Mouse (Mus musculus) E14TG2a.4 (cell line): ENCODE measurements around the gene Irgm1.

Source experiments
- CTCF ChIP-seq: conservative IDR thresholded peaks from 2 replicates; pipeline ENCODE4 v1.5.1; 2014; ENCODE audit warnings: low read length
- POU5F1 ChIP-seq: IDR thresholded peaks from 2 replicates; pipeline ENCODE4 v1.6.1; 2014; ENCODE audit warnings: low read length, borderline replicate concordance

DNA sequence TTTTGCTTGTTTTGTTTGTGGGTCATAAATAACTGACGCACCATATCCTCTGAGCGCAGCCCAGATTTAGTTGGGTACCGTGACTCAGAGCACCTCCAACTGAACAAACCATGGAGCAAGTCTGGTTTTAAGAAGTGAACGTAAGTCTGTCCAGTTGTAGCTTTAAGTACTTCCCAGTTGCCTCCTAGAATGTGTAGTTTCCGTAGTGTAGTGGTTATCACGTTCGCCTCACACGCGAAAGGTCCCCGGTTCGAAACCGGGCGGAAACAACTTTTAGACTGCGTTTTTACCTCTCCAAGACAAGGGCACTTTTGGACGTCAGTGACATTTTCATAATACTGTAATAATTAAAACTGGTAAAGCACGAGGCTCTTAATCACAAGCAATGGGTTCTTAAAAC lies 53.1 kb downstream of the Irgm1 start:
- no peak for TF ChIP-seq CTCF
- no peak for TF ChIP-seq POU5F1
